Mouse (Mus musculus): Measurements from ENCODE around the gene Smdt1.
A peak's percentile ranks its signal among the peaks of the same experiment; 100 is the strongest.

DNA sequence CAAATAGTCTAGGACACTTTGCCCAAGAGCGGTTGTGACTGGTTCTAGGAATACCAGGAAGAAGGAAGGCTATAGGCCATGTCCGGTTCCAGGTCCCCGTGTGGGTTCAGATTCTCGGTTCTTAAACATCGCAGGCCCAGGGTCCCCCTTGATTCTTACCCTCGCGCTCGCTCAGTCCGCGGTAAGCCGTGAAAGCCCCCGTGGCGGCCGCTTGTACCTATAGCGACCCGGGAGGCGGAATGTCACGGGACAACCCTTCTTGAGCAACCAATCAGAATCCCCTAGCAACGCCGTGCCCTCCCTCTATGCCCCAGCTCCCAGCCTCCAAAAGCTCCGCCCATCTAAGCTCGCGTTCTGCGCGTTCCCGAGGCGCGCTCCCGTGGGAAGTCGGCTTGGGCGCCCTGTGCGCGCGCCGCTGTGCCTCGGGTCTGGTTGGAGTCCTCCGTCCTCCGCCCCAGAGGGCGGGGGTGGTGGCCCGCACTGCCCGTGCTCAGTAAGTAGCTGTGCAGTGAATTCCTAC lies at the start of gene Smdt1, which contains the start of the genes Naga and Pheta2:
- TF ChIP-seq CTCF (IDR thresholded peaks at IDR 0.05; ENCODE audit: borderline replicate concordance, control insufficient read depth, extremely low read depth, insufficient read depth, low read length, poor library complexity): 0 out of 2 replicates have a peak, but pooled peaks have one; percentile 41
- peak; percentile 67; the same call in 1 of the 2 replicates for TF ChIP-seq POLR2A (IDR thresholded peaks at IDR 0.05; ENCODE audit: control insufficient read depth, extremely low read depth, insufficient read depth, low read length, poor library complexity)

Data from thymus, adult 2 months (tissue).